Mouse (Mus musculus) CH12.LX (cell line): ENCODE results near the gene Rrbp1.

Experiments used
- CTCF ChIP-seq, 2 experiments: IDR thresholded peaks in 1 of 2; conservative IDR thresholded peaks in 1 of 2; 2 replicates each; pipeline ENCODE4 v1.5.1; 2011 to 2012; ENCODE audit warnings: low read depth in 2 of 2, low read length in 2 of 2, improper control_type of control experiment in 1 of 2, inconsistent platforms in 1 of 2, mild to moderate bottlenecking in 1 of 2, moderate library complexity in 1 of 2
- EP300 ChIP-seq: IDR thresholded peaks from 2 replicates; pipeline ENCODE4 v1.6.1; 2011; ENCODE audit warnings: low read length, improper control_type of control experiment
- MAX ChIP-seq: IDR thresholded peaks from 2 replicates; pipeline ENCODE4 v1.6.1; 2011; ENCODE audit warnings: low read length, improper control_type of control experiment
- POLR2A ChIP-seq: IDR thresholded peaks from 2 replicates; pipeline ENCODE4 v1.6.1; 2011; ENCODE audit warnings: low read depth, mild to moderate bottlenecking, improper control_type of control experiment, low read length
- ZC3H11A ChIP-seq: IDR thresholded peaks from 2 replicates; pipeline ENCODE4 v1.6.1; 2012; ENCODE audit warnings: low read depth, mild to moderate bottlenecking, inconsistent platforms, low read length, improper control_type of control experiment
- ZKSCAN1 ChIP-seq: IDR thresholded peaks from 2 replicates; pipeline ENCODE4 v1.6.1; 2012; ENCODE audit warnings: low read depth, inconsistent platforms, low read length, improper control_type of control experiment, borderline replicate concordance

DNA sequence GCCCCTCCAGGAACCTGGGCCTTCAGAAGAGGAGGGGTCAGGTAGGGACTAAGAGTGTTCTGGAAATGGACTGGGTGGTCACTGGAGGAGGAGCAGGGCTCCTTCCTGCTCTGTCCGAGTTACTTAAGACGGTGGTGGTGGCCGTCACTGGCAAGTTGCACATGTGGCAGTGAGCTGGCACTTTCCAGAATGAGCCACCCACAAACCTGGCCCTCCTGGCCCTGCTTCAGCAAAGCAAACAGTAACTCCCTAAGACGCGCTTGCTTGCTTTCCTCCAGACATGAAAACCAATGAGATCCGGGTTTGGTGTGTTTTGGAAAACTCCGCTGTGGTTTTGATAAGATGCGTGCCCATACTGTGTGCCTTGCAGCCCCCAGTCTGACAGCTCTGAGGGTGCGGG, 14.3 kb upstream of the Rrbp1 start:
- TF ChIP-seq EP300 (no peak), ZC3H11A (no peak), CTCF (conservative IDR thresholded peaks at IDR 0.05 in 1 of 2, IDR thresholded peaks at IDR 0.05 in 1 of 2; ENCODE audit: low read depth in 2 of 2, low read length in 2 of 2) (no peak), ZKSCAN1 (no peak), MAX (no peak), POLR2A (no peak)
